Mouse (Mus musculus) c-Kit-positive CD71-positive TER-119-negative erythroid progenitor cells, embryonic 14.5 days (primary cell): ENCODE measurements at regions not wholly inside any gene's neighbourhood (a gene's known extent, or its start where the extent isn't known, plus 50 kb on each side); places are given as distances from the start of the nearest gene placed in this dataset.

ENCODE experiments used
- DNase-seq: peaks from one replicate; pipeline ENCODE4 v3.0.0-alpha.2; 2013; ENCODE audit warnings: low read depth

- no peak for DNase-seq
Observed at GRCm38 (mm10) chr10:8995097-8995496, 109.2 kb upstream of the Sash1 start.

DNA sequence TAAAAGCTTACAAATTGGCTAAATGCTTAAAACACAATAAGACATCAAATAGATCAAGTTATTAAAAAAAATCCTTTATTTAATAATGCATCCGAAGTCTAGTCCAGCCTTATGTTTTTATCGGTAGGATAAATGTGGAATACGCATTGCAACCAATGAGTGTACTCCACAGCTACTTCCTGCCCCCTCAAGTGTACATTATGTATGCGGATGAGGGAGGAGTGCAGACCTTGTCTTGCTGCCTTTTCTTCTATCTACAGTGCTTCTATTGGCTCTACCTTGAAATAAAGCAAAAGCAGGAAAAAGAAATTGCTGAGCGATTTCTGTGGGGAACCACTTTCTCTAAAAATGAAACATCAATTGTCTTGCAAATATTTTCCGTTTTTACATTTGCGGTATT, 100.5 kb upstream of the Sash1 start:
- no peak for DNase-seq

GRCm38 (mm10) chr10:8983347-8983746, 97.5 kb upstream of the Sash1 start:
- no peak for DNase-seq

- DNase-seq = no peak
Observed at GRCm38 (mm10) chr10:8980568-8980967, 94.7 kb upstream of the Sash1 start.

DNA sequence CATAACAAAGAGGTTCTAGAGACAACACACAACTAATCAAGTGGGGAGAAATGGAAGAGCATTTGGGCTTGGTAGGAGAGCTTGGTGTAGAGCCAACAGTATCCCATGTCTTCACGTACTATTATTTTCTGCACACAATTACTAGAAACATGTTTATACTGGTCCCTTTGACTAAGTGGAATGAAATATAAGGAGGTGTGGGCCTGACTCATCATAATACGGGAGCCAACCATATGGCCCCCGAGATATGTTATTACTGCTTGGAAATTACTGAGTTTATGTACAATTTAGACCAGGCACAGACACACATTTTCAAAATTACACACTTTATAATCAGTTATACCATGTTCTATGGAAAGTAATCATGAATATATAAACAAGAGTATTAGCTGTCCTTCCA, 92.7 kb upstream of the Sash1 start:
- no peak for DNase-seq

- DNase-seq = no peak
Observed at GRCm38 (mm10) chr10:8973934-8974333, 88.1 kb upstream of the Sash1 start.

DNA sequence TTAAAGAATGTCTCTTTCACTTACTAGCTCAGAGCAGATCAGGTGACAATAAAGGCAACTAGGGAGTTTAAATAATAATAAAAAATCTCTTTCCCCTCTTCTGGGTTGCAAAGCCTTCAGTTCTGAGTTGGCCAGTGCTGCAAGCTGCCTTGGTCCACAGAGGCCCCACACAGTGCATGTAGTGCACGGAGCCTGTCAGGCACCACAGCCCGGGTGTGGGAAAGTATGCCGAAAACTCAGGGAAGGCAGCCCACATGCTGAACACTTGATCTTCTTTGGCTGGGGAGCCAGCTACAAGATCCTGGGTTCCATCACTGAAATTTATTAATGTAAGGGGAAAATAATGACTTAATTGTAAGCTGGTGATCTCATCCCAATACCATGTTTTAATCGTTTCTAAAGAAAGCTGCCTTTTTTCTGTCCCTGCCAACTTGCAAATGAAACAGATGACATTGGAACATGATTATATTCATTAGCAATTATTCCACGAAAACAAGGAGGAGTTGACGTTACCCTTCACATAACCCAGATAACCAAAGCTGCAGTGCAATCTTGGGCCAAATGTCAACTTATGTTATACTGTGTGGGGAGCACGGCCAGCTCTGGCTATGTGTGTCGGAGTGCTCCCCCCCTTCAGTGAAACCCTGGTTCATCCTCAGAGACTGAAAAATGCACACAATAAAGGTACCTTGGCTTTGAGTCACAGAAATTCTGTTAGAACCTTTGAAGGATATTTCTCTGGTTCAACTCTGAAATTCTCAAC, 87.1 kb upstream of the Sash1 start:
- DNase-seq = no peak

GRCm38 (mm10) chr10:8970807-8971206, 84.9 kb upstream of the Sash1 start:
- no peak for DNase-seq

- DNase-seq = no peak
Observed at GRCm38 (mm10) chr10:8969586-8969985, 83.7 kb upstream of the Sash1 start.

GRCm38 (mm10) chr10:8969016-8969415, 83.1 kb upstream of the Sash1 start:
- no peak for DNase-seq

GRCm38 (mm10) chr10:8968276-8968923, 82.5 kb upstream of the Sash1 start:
- DNase-seq = no peak

GRCm38 (mm10) chr10:8962921-8963320, 77.1 kb upstream of the Sash1 start:
- DNase-seq = no peak

- DNase-seq = no peak
Observed at GRCm38 (mm10) chr10:8960964-8961675, 75.2 kb upstream of the Sash1 start.

- no peak for DNase-seq
Observed at GRCm38 (mm10) chr10:8960275-8960960, 74.5 kb upstream of the Sash1 start.

DNA sequence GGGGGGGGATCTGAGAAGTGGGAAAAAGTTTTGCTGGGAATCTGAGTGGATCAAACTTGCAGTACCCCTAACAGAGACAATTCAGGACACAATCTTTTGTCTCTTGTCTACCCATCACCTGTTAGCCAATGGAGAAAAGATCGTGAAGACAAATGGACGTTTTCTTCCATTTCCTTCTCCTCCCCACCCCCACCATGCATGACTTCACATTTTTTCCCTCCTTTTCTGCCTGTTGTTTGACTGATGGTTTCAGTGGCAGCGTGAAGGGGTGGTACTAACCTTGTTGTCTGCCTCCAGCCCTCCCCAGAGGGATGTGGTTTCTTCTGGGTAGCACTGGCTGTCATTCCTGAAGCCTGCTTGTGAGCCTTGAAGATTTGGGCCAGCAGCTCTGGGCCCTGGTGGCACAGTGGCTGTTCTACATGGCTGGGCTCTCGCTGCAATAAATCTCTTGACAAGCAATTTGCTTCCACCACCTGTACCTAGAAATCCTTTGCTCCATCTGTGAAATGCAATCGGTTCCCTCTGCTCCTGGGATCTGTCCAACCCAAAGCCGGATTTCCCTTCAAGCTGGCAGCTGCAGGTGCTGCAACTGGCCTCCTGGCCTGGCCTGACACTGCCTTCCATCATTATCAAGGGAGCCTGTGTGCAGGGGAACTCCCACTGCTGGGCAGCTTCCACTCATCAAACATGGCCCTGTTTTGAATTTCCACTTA, 69.8 kb upstream of the Sash1 start:
- DNase-seq = no peak

- no peak for DNase-seq
Observed at GRCm38 (mm10) chr10:8954003-8954402, 68.1 kb upstream of the Sash1 start.

- DNase-seq = no peak
Observed at GRCm38 (mm10) chr10:8952922-8953321, 67.1 kb upstream of the Sash1 start.

DNA sequence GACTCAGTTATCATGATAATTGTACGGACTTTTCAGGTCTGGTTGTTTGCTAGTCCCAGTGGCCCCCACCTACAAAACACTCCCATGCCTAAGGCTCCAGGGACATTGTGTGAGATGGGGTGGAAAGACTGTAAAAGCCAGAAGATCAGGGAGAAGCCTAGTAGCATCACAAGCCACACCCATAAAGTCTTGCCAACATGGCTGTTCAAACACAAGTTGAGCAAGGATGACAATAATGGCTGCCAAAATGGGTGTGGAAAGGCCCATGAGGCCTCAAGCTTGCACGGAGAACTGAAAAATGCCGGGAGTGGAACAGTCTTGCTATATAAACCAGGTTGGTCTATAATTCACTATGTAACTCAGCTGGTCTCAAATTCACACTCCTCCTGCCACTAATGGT, 66.1 kb upstream of the Sash1 start:
- DNase-seq = no peak

- no peak for DNase-seq
Observed at GRCm38 (mm10) chr10:8951236-8951825, 65.5 kb upstream of the Sash1 start.

- DNase-seq = no peak
Observed at GRCm38 (mm10) chr10:8948227-8948626, 62.4 kb upstream of the Sash1 start.

DNA sequence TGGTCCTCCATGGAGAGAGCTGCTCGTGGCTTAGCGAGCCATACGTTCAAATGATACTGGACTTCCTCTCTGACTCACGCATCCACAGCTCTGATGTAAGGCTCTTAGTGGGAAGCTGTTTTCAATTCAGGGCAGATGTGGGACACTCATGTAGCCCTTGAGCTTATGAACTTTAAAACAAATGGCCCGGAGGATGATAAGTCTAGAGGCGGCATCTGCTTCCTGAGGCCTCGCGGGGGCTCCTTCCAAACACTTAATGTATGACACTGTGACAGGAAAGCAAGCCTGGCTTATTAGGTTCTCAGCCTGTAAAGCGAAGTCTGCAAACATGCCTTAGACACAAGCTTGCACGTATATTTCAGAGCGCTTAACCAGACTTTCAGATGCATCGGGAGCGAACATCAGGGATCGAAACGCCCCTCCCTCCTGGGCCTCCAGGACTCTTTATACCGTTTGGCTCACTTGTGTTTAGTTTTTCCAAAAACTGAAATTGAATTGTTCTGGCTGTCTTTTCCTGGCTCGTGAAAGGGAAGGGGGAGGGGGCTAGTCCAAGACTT, 59.4 kb upstream of the Sash1 start:
- no peak for DNase-seq
